Mouse (Mus musculus) spleen, adult 12 weeks (tissue): ENCODE measurements around the gene Nfasc.

Experiments used
- DNase-seq: peaks from one replicate; pipeline ENCODE4 v3.0.0; 2022; ENCODE audit warnings: low spot score

Gene Nfasc

GRCm38 (mm10) chr1:132540701-132541100 is 200.9 kb downstream of the Nfasc start:
- DNase-seq: no peak

- no peak for DNase-seq
Measured at GRCm38 (mm10) chr1:132537736-132538135, 203.9 kb downstream of the Nfasc start.

GRCm38 (mm10) chr1:132536416-132536815 is 205.2 kb downstream of the Nfasc start:
- DNase-seq: no peak

- no peak for DNase-seq
Measured at GRCm38 (mm10) chr1:132535541-132535940, 206.1 kb downstream of the Nfasc start.

GRCm38 (mm10) chr1:132533840-132534239 is 207.8 kb downstream of the Nfasc start:
- no peak for DNase-seq

GRCm38 (mm10) chr1:132532521-132532920 is 209.1 kb downstream of the Nfasc start:
- no peak for DNase-seq

GRCm38 (mm10) chr1:132530631-132531191 is 210.9 kb downstream of the Nfasc start:
- DNase-seq: no peak

GRCm38 (mm10) chr1:132528647-132529334 is 212.8 kb downstream of the Nfasc start:
- DNase-seq: no peak

GRCm38 (mm10) chr1:132528071-132528470 is 213.5 kb downstream of the Nfasc start:
- no peak for DNase-seq

- DNase-seq: peak; percentile 34
Measured at GRCm38 (mm10) chr1:132525832-132526231, 215.8 kb downstream of the Nfasc start.

- DNase-seq: peak; percentile 22
Measured at GRCm38 (mm10) chr1:132523920-132524319, 217.7 kb downstream of the Nfasc start.

GRCm38 (mm10) chr1:132523048-132523447 is 218.5 kb downstream of the Nfasc start:
- no peak for DNase-seq

- DNase-seq: no peak
Measured at GRCm38 (mm10) chr1:132520764-132521163, 220.8 kb downstream of the Nfasc start.

- DNase-seq: no peak
Measured at GRCm38 (mm10) chr1:132519734-132520133, 221.9 kb downstream of the Nfasc start.

GRCm38 (mm10) chr1:132518621-132519020 is 223.0 kb downstream of the Nfasc start:
- DNase-seq: no peak

- no peak for DNase-seq
Measured at GRCm38 (mm10) chr1:132516776-132517175, 224.8 kb downstream of the Nfasc start.

GRCm38 (mm10) chr1:132515339-132515738 is 226.3 kb downstream of the Nfasc start:
- DNase-seq: no peak
